In genomic region chr10:117695605-117696004, GRCm38 (mm10) we compare ENCODE assay signal across 30 mouse cellular contexts.
"Had no signal": no experiment of that assay in that cellular context is flagged by ENCODE, and none has a peak within 500 bp of the region (broad histone marks: within the 10 kb centered on the region; RNA-seq: fewer than 3 reads in every experiment).

No protein-coding gene starts in this region.

- H3K4me3 ChIP-seq: heart, embryonic 12.5 days; heart, embryonic 13.5 days; heart, embryonic 15.5 days; hindbrain, embryonic 10.5 days; hindbrain, embryonic 12.5 days; hindbrain, embryonic 13.5 days; hindbrain, embryonic 15.5 days; intestine, embryonic 15.5 days; kidney, embryonic 15.5 days; layer of hippocampus, adult 2 months; left cerebral cortex, adult 2 months had no signal

- H3K27me3 ChIP-seq: heart, embryonic 12.5 days; heart, embryonic 13.5 days; heart, embryonic 15.5 days; hindbrain, embryonic 12.5 days; hindbrain, embryonic 13.5 days; hindbrain, embryonic 15.5 days; intestine, embryonic 15.5 days; kidney, embryonic 15.5 days had no signal

- H3K4me1 ChIP-seq: heart, embryonic 12.5 days; heart, embryonic 13.5 days; heart, embryonic 15.5 days; hindbrain, embryonic 10.5 days; hindbrain, embryonic 12.5 days; hindbrain, embryonic 13.5 days; hindbrain, embryonic 15.5 days; intestine, embryonic 15.5 days; kidney, embryonic 15.5 days had no signal

- H3K9ac ChIP-seq: heart, embryonic 12.5 days; heart, embryonic 13.5 days; heart, embryonic 15.5 days; hindbrain, embryonic 12.5 days; hindbrain, embryonic 13.5 days; hindbrain, embryonic 14.5 days; hindbrain, embryonic 15.5 days; intestine, embryonic 15.5 days; kidney, embryonic 15.5 days had no signal

- DNase-seq: heart, postnatal 10 days; heart, postnatal 14 days; heart, postnatal 36 days; heart, postnatal 4 days; kidney, adult 11 months; kidney, adult 18-20 months; kidney, adult 2 months; kidney, adult 8-10 months; kidney, adult 9 months; kidney, postnatal 10 days; kidney, postnatal 14 days; kidney, postnatal 25 days; kidney, postnatal 36 days; kidney, postnatal 4 days; layer of hippocampus, adult 9-11 months; layer of hippocampus, postnatal 36 days had no signal

- H3K9me3 ChIP-seq: heart, embryonic 12.5 days; heart, embryonic 13.5 days; heart, embryonic 15.5 days; hindbrain, embryonic 10.5 days; hindbrain, embryonic 12.5 days; hindbrain, embryonic 13.5 days; hindbrain, embryonic 15.5 days; intestine, embryonic 15.5 days; kidney, embryonic 15.5 days had no signal

- H3K27ac ChIP-seq: heart, embryonic 13.5 days; heart, embryonic 15.5 days; hindbrain, embryonic 10.5 days; hindbrain, embryonic 12.5 days; hindbrain, embryonic 13.5 days; hindbrain, embryonic 14.5 days; hindbrain, embryonic 15.5 days; hindbrain, postnatal 0 days; intestine, embryonic 15.5 days; kidney, embryonic 15.5 days; kidney, postnatal 0 days; layer of hippocampus, adult 2 months; left cerebral cortex, adult 2 months had no signal
